Mouse (Mus musculus) intestine, embryonic 16.5 days (tissue): Measurements from ENCODE around the gene Apc2. TPM values are rescaled to one million over a fixed set of nuclear protein-coding genes. Genes with fewer than 3 reads are reported as not detected.

Experiments used
- ATAC-seq: fragments of 200-750 bp; cut with Nextera tagmentation; 2 replicates; pipeline ENCODE4 v1.8.0; 2017; ENCODE audit warnings: moderate TSS enrichment, moderate library complexity
- H3K27ac ChIP-seq: fragments of 300-500 bp; sonication (generic); 2 replicates; pipeline ENCODE4 v1.5.1; 2014; ENCODE audit warnings: mild to moderate bottlenecking, low read length
- H3K27me3 ChIP-seq: fragments of 300-500 bp; sonication (generic); replicated peaks from 2 replicates; pipeline ENCODE4 v1.6.1; 2014; ENCODE audit warnings: low read length, control low read depth, mixed read lengths; ENCODE audit not compliant: control insufficient read depth, insufficient read depth
- H3K36me3 ChIP-seq: fragments of 300-500 bp; sonication (generic); 2 replicates; pipeline ENCODE4 v1.6.1; 2014; ENCODE audit warnings: low read length, control low read depth; ENCODE audit not compliant: control insufficient read depth, insufficient read depth
- H3K4me1 ChIP-seq: fragments of 300-500 bp; sonication (generic); 2 replicates; pipeline ENCODE4 v1.6.1; 2014; ENCODE audit warnings: low read length, control low read depth, mixed read lengths; ENCODE audit not compliant: control insufficient read depth, insufficient read depth
- H3K4me2 ChIP-seq: fragments of 300-500 bp; sonication (generic); 2 replicates; pipeline ENCODE4 v1.6.1; 2014; ENCODE audit warnings: low read depth, low read length, control low read depth
- H3K4me3 ChIP-seq: fragments of 300-500 bp; sonication (generic); 2 replicates; pipeline ENCODE4 v1.5.1; 2014; ENCODE audit warnings: mild to moderate bottlenecking, low read length
- H3K9ac ChIP-seq: fragments of 300-500 bp; sonication (generic); 2 replicates; pipeline ENCODE4 v1.6.1; 2014; ENCODE audit warnings: low read depth, low read length
- H3K9me3 ChIP-seq: fragments of 300-500 bp; sonication (generic); 2 replicates; pipeline ENCODE4 v1.6.1; 2016; ENCODE audit warnings: low read length, control low read depth; ENCODE audit not compliant: control insufficient read depth
- WGBS: fragments of 180-500 bp; shearing (Covaris S2); extraction: QIAGEN DNeasy Blood & Tissue Kit; methylation state at CpG from one replicate; pipeline ENCODE4 v1.1.7; 2014; 5-methylcytosine and 5-hydroxymethylcytosine counted together
- polyA plus RNA-seq: library from polyadenylated mRNA; unstranded; fragments of >200 nt; fragmentation: Nextera tagmentation; extraction: Ambion mirVana; gene quantifications from 2 replicates; pipeline ENCODE4 v1.2.1, GENCODE M21; 2015

Gene Apc2
- polyA plus RNA-seq, 1 experiment from 2014 or later = 3.1 TPM

- peaks cover 25% of the 10 kb centered on the region for H3K36me3 ChIP-seq
- 0 out of 2 replicates have a peak overlapping the region, but pooled peaks have one; percentile 0 for H3K27ac ChIP-seq
These were observed 21.9 kb upstream of the Apc2 start for GRCm38 (mm10) chr10:80273847-80274246.

GRCm38 (mm10) chr10:80276238-80276637 is 19.5 kb upstream of the Apc2 start:
- 66% methylated on average over 5 of the region's 5 CpGs for WGBS
- no peak overlapping the region for H3K9ac ChIP-seq
- no peaks in the 10 kb centered on the region for H3K27me3 ChIP-seq
- ATAC-seq = peak; percentile 30; the same call in 1 of the 2 replicates
- H3K4me2 ChIP-seq = no peak overlapping the region
- H3K36me3 ChIP-seq = peaks cover 34% of the 10 kb centered on the region
- H3K9me3 ChIP-seq = no peaks in the 10 kb centered on the region
- no peak overlapping the region for H3K4me3 ChIP-seq
- H3K27ac ChIP-seq = no peak overlapping the region
- H3K4me1 ChIP-seq = peaks cover 17% of the 10 kb centered on the region

More at GRCm38 (mm10) chr10:80273847-80274246, 21.9 kb upstream of the Apc2 start:
- no peak for ATAC-seq
- Histone ChIP-seq H3K4me1 (peaks cover 31% of the 10 kb centered on the region), H3K9me3 (no peaks in the 10 kb centered on the region), H3K4me3 (no peak overlapping the region), H3K4me2 (no peak overlapping the region), H3K9ac (no peak overlapping the region), H3K27me3 (no peaks in the 10 kb centered on the region)
- 88% methylated on average over 3 of the region's 3 CpGs for WGBS

- H3K4me1 ChIP-seq = peaks cover 14% of the 10 kb centered on the region; the same call in 1 of the 2 replicates
- H3K27ac ChIP-seq = no peak overlapping the region
- H3K27me3 ChIP-seq = no peaks in the 10 kb centered on the region
- H3K36me3 ChIP-seq = peaks cover 36% of the 10 kb centered on the region
- no peak overlapping the region for H3K4me2 ChIP-seq
- H3K9ac ChIP-seq = no peak overlapping the region
- WGBS = 90% methylated on average over 9 of the region's 9 CpGs
- no peaks in the 10 kb centered on the region for H3K9me3 ChIP-seq
- no peak overlapping the region for H3K4me3 ChIP-seq
- ATAC-seq = no peak
These were observed 17.4 kb upstream of the Apc2 start for GRCm38 (mm10) chr10:80278390-80278789.

GRCm38 (mm10) chr10:80279273-80279672 is 16.5 kb upstream of the Apc2 start:
- Histone ChIP-seq H3K9ac (no peak overlapping the region), H3K27ac (no peak overlapping the region), H3K4me1 (peaks cover 14% of the 10 kb centered on the region; the same call in 1 of the 2 replicates), H3K27me3 (no peaks in the 10 kb centered on the region), H3K9me3 (no peaks in the 10 kb centered on the region), H3K4me2 (no peak overlapping the region), H3K4me3 (no peak overlapping the region), H3K36me3 (peaks cover 41% of the 10 kb centered on the region)
- ATAC-seq = no peak
- WGBS = 91% methylated on average over 12 of the region's 12 CpGs

- H3K27me3 ChIP-seq = no peaks in the 10 kb centered on the region
- no peak overlapping the region for H3K4me2 ChIP-seq
- peak; percentile 61 for ATAC-seq
- H3K9me3 ChIP-seq = no peaks in the 10 kb centered on the region
- peak overlapping the region; percentile 69 for H3K27ac ChIP-seq
- H3K4me3 ChIP-seq = no peak overlapping the region
- H3K9ac ChIP-seq = peak overlapping the region; percentile 42
- 75% methylated on average over 7 of the region's 7 CpGs for WGBS
- H3K36me3 ChIP-seq = peaks cover 46% of the 10 kb centered on the region
- H3K4me1 ChIP-seq = peaks cover 11% of the 10 kb centered on the region; the same call in 1 of the 2 replicates
These were observed 14.5 kb upstream of the Apc2 start for GRCm38 (mm10) chr10:80281304-80281703.

GRCm38 (mm10) chr10:80281921-80282371 is 13.8 kb upstream of the Apc2 start:
- ATAC-seq = 0 out of 2 replicates have a peak, but pooled peaks have one; percentile 16
- H3K27me3 ChIP-seq = no peaks in the 10 kb centered on the region

GRCm38 (mm10) chr10:80282481-80283441 is 13.0 kb upstream of the Apc2 start:
- H3K9ac ChIP-seq = no peak overlapping the region
- H3K4me2 ChIP-seq = no peak overlapping the region
- peak; percentile 26 for ATAC-seq
- no peaks in the 10 kb centered on the region for H3K9me3 ChIP-seq
- H3K27ac ChIP-seq = peak overlapping the region; percentile 69
- 77% methylated on average over 20 of the region's 20 CpGs for WGBS
- peaks cover 45% of the 10 kb centered on the region for H3K36me3 ChIP-seq
- H3K4me3 ChIP-seq = no peak overlapping the region
- H3K4me1 ChIP-seq = peaks cover 11% of the 10 kb centered on the region; the same call in 1 of the 2 replicates
- H3K27me3 ChIP-seq = no peaks in the 10 kb centered on the region

More at GRCm38 (mm10) chr10:80281921-80282371, 13.8 kb upstream of the Apc2 start:
- Histone ChIP-seq H3K27ac (peak overlapping the region; percentile 69), H3K9ac (peak overlapping the region; percentile 42), H3K4me3 (no peak overlapping the region), H3K4me1 (peaks cover 11% of the 10 kb centered on the region; the same call in 1 of the 2 replicates), H3K36me3 (peaks cover 46% of the 10 kb centered on the region), H3K4me2 (no peak overlapping the region), H3K9me3 (no peaks in the 10 kb centered on the region)
- WGBS = 71% methylated on average over 8 of the region's 8 CpGs

- WGBS = 75% methylated on average over 15 of the region's 15 CpGs
- no peak for ATAC-seq
- peaks cover 25% of the 10 kb centered on the region for H3K36me3 ChIP-seq
These were observed 10.3 kb upstream of the Apc2 start for GRCm38 (mm10) chr10:80285222-80286070.

GRCm38 (mm10) chr10:80288097-80288496 is 7.7 kb upstream of the Apc2 start:
- Histone ChIP-seq H3K9me3 (no peaks in the 10 kb centered on the region), H3K9ac (no peak overlapping the region), H3K27ac (peak overlapping the region; percentile 11; the same call in 1 of the 2 replicates), H3K27me3 (no peaks in the 10 kb centered on the region), H3K4me3 (no peak overlapping the region), H3K4me1 (peaks cover 7% of the 10 kb centered on the region), H3K36me3 (peaks cover 19% of the 10 kb centered on the region), H3K4me2 (no peak overlapping the region)
- WGBS = 80% methylated on average over 12 of the region's 12 CpGs
- no peak for ATAC-seq

More at GRCm38 (mm10) chr10:80285222-80286070, 10.3 kb upstream of the Apc2 start:
- Histone ChIP-seq H3K27ac (no peak overlapping the region), H3K9ac (no peak overlapping the region), H3K4me1 (peaks cover 14% of the 10 kb centered on the region), H3K9me3 (no peaks in the 10 kb centered on the region), H3K27me3 (no peaks in the 10 kb centered on the region), H3K4me2 (no peak overlapping the region), H3K4me3 (no peak overlapping the region)
